Mouse (Mus musculus) olfactory bulb, adult 2 months (tissue): Measurements from ENCODE around the gene BC107364.
"Not testable (repeated sequence)": the region's sequence is repeated elsewhere in the genome, so short reads cannot be mapped to it uniquely, and the experiment has no call there.

Source experiments
- CTCF ChIP-seq: fragments of 200-500 bp; IDR thresholded peaks from 2 replicates; pipeline ENCODE4 v1.5.1; 2012; ENCODE audit warnings: low read depth, mild to moderate bottlenecking, low read length, moderate library complexity; ENCODE audit not compliant: insufficient read depth
- POLR2A ChIP-seq: fragments of 200-500 bp; IDR thresholded peaks from 2 replicates; pipeline ENCODE4 v1.6.1; 2012; ENCODE audit warnings: mild to moderate bottlenecking, low read depth, low read length, moderate library complexity; ENCODE audit not compliant: insufficient read depth

GRCm38 (mm10) chr3:96459757-96460567 is 7.9 kb upstream of the BC107364 start:
- not testable (repeated sequence) for TF ChIP-seq CTCF, POLR2A
